Mouse (Mus musculus) liver, adult (tissue): ENCODE data around the gene Majin.

Experiments
- GATA4 ChIP-seq: IDR thresholded peaks from 2 replicates; pipeline ENCODE4 v1.6.1; 2014; ENCODE audit warnings: mild to moderate bottlenecking, low read length; ENCODE audit not compliant: insufficient replicate concordance

The Majin gene

DNA sequence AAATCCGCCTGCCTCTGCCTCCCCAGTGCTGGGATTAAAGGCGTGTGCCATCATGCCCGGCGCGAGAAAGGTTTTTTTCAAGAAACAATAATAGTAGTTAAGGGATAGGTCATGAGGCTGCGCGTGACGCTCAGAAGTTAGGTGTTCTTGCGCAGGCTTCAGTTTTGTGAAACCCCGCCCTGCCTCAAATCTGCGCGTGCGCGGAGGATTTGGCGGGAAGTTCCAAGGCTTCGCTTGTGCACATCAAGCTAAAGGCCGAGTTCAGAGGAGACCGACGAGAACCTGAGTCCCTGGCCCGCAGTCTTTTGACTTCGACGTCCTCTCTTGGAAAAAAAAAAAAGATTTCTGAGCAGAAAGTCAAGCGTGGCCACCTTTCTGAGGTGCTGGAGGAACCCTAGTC lies at the start of gene Majin:
Majin (plus strand) TSS at position 258 of the 400 bp plus-strand sequence.
- no peak for TF ChIP-seq GATA4

DNA sequence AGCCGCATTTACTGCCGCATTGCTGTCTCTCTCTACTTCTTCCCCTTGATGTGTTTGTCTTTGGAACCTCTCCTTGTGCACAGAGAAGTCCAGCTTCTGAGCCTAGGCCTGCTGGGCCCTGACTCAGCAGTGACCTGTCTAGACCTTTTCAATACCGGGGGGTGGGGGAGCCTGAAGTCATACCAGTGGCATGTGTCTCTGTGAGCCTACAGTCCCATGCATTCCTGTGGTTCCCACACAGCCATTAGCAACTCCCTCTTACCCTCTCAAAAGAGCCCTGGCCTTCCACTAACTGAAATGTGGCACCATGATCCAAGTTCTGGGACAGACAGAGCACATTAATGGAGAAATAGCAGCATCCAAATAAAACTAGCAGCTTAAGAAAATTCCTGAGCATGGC lies 47.8 kb upstream of the Majin start:
- TF ChIP-seq GATA4, result no peak

DNA sequence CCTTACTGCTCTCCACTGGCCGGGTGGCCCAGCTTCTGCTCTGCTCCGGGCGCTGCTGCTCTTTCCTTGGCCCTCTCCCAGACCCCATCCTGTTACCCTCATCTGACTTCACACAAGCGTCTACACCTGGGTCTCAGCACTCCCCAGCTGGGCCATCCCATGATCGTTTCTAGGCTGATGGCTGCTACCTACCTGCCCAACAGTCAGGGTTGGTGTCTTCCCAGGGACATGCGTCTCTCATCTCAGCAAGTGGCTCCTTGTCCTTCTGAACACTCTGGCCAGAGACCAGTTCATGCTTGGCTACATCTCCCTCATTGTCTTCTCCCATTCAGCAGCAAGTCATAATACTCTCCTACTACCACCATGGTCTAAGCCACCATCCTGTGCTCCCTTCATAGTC lies 44.5 kb upstream of the Majin start:
- TF ChIP-seq GATA4, result no peak

DNA sequence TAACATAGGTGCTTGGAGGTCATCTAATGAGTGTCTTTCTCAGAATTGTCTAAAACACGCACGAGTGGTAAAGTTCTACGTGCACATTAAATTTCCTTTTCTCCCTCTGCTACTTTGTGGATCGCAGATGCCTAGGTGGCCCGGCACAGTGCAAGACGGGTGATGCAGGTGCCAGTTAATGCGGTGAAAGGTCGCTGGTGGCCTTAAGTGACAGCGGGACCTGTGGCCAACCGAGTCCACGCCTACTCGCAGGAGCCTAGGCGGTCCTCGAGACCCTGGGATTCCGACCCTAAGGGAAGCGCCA lies 43.9 kb upstream of the Majin start:
- no peak for TF ChIP-seq GATA4

DNA sequence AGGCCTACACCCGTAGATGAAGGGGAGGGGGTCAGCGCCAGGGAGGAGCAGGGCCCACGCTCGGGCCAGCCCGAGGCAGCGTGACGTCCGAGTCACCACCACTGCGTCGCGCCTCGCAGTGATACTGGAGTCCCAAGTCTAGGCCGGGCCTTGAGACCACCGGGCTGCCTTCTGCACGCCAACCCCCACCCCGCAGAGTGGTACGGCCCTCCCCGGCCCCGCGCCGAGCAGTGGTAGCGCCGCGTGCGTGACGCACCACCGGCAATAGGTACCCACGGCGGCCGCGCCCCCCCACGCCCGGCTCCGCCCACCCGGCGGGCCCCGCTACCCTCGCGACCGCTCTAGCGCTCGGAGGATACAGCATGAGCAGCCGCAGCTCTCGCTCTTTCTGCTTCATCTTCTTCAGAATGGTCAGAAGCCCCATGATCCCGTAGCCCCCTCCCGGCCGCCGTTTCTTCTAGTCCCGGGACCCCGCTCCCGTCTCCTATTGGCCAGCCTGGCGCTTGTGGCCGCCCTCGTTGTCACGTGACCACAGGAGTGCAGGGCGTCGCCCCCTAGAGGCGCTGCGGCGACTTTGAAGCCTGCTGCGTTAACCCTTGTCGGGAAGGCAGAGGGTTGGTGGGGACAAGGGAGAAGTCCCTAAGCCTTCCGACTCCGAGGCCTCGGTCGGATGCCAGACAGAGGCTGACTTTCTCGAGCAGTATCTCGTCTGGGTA lies 43.4 kb upstream of the Majin start, which contains the start of gene Batf2:
Batf2 (plus strand) TSS at position 306 of the 716 bp plus-strand sequence.
- TF ChIP-seq GATA4, result no peak

DNA sequence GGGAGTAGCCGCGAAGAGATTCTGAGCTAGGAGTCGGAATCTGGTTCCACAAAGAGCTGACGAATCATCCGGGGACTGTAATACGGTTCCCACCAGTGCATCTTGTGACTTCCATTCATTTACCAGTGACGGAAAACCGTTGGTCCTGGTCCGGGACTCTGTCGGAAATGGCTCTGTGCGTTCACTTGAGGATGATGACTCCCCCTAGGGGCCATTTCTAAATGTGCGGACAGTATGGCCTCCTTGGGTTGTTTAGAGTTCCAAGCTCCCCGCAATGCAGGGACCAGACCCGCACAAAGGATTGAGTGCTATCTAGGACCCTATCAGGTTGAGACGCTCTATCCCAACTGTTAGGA lies 42.8 kb upstream of the Majin start, which contains the start of gene Arl2:
Arl2 (minus strand) TSS at position 155 of the 356 bp plus-strand sequence.
- TF ChIP-seq GATA4, result no peak

DNA sequence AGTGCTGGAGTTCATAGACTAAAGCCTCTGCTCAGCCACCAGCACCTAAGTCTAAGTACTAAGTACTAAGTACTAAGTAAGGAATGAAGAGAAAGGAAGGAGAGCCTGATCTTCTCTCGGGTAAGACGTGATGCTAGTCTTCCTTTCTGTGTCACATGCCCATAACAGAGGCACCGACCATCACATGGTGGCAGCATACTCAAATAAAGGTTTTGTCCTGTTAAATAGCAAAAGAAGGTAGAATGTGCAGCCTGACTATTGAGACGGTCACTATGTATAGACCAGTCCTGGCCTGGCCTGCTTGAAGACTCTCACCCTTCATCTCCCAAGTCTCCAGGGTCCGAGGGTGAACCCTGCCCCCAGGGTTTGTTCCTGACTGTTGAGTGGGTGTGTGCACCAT lies 39.3 kb upstream of the Majin start:
- no peak for TF ChIP-seq GATA4

DNA sequence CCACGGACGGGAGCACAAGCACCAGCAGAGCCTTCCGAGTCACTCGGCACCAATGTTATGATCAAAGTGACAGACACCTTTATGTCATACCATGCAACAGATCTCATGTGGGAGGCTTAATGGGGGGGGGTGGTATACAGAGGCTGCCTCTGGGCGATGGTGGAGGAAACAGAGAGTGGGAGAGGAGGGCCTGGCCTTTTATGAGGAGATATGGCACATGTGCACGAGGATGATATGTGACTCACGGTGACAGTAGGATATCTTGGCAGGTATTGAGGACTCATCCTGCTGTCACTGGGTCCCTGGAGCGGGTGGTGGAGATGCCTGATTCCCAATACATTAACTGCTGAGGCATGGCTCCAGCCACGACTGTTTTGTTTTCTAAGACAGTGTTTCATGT lies 29.0 kb upstream of the Majin start:
- no peak for TF ChIP-seq GATA4

DNA sequence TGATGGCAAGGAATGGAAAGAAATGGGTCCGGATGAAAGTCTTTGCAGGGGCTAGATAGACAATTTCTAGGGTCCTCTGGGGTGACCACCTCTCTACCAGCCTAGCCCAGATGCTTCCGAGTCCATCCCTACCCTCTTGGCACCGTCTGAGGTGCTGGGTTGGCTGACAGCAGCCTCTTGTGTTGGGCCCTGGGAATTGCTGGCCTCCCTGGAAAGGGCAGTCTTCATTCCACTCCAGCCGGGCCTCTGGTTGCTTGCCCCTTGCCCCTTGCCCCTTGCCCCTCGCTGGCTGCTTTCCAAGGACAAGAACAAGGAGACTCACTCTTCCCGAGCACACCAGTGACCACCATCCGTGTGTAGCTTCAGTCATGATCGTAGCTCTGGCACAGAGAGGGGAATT lies 27.8 kb upstream of the Majin start:
- TF ChIP-seq GATA4, result no peak

DNA sequence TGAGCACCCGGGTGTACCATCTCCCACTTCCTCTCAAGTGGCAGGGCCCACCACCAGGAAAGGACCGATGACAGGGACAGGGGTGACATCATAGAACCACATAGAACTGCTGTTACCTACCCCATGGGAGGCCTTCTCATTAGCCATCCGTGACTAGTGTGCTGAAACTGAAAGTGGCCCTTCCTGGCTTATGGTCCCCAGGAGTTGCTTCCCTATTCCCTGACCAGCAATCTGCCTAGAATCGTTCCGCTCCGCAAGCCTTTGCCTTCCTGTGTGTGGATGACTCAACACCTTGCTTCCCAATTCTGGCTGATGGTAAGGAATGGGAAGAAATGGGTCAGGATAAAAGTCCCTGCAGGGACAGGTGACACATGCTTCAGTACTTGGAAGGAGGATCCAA lies 27.0 kb upstream of the Majin start:
- no peak for TF ChIP-seq GATA4

DNA sequence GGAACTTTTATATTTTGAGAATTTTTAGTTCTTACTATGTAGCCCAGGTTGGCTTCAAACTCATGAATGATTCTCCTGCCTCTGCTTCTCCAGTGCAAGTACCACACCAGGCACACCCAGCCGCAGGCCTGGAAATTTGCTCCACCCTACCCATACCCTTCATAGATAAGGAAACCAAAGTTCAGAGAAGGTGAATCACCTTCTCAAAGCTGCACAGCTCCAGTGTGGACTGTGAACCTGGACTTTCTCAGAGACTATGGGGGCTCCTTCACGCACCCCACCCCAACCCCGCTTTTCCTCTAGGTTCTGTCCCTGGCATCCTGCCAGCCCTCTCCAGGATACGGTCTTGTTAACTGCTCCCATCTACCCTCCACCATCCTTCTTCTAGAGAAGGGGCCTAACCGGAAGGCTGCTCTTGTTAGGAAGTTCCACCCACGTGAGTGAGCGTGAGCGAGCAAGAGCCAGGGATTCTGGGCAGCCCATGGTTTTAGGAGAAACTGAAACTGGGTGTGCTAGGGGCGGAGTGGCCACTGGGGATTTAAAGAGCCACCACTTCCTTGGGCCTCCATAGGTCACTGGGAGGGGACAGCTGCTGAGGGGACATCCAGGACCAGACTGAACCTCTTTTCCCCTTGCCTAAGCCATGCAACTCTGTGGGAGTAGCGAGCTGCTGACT lies 20.2 kb upstream of the Majin start:
- TF ChIP-seq GATA4, result no peak

DNA sequence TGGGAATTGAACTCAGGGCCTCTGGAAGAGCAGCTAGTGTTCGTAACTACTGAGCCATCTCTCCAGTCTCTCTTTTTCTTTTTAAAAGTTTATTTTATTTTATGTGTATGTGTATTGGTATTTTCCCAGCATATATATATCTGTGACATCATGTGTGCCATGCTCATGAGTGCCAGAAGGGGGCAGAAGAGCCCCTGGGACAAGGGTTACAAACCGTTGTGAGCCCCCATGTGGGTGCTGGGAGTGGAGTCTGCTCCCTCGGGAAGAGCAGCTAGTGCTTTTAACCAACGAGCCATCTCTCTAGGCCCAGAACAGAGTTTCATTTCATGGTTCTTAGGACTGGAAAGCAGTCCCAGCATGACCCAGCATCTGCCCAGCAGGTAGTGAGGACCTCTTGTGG lies 17.4 kb upstream of the Majin start:
- TF ChIP-seq GATA4, result no peak

DNA sequence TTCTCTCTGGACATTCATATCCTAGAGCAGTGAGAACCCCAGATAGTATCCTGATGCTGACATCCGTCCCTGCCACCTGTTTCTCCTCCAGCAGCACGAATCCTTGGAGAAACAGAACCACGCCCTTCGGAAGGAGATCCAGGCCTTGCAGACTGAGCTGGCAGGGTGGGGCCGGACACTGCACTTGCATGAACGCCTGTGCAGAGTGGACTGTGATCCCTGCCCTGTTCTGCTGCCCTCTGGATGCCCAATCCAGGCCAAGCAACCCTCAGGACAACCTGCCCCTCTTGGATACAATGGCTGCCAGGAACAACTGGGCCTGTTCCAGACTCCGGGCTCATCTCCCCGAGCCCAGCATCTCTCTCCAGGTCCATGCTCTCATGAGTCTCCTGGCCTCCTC lies 13.0 kb upstream of the Majin start:
- TF ChIP-seq GATA4, result no peak

DNA sequence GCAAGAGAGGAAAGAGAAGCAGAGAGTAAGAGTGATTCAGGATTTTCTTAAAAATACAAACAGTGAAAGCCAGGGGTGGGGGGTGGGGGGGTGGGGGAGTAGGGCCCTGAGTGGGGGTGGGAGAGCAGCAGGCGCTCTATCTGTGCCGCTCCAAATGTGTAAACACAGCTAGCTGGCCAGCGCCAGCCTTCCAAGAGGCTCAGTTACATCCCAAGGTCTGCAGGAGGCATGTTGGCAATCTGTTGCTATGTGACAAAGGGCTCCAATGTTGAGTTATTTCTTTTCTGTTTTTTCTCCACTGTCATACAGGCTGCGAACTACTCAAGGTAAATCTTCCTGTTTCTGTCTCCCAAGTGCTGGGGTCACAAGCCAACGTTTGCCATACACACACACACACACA lies 9.4 kb upstream of the Majin start:
- no peak for TF ChIP-seq GATA4

DNA sequence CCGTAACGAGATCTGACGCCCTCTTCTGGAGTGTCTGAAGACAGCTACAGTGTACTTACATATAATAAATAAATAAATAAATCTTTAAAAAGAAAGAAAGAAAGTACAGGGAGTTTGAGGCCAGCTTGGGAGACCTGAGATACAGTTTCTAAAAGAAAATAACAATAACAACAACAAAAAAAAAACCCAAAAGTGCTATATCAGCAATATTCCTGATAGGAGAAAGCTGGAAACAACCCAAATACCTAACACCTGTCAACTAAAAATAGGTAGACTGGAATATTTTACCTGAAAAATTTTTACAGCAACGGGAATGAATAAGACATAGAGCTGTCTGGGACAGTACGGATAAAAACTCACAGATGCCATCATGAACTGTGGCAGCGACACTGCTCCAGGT lies 5.4 kb upstream of the Majin start:
- no peak for TF ChIP-seq GATA4

DNA sequence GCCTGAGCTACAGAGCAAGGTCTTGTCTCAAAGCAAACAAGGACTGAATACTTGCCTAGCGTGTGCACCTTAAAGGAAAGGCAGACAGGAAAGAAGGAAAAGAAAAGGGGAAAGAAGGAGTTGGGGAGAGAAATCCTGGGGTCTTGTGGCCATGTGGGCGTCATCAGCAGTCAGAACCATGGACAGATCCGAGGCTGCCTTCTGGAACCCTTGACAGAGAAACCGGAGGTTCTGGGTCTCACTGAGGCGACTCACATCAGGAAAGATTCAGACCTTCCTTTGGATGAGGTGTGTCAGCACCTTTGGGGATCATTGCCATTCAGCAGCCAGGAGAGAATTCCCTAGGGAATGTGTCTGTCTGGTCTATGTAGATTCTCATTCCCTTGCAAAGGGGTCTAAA lies 2.6 kb upstream of the Majin start:
- no peak for TF ChIP-seq GATA4

DNA sequence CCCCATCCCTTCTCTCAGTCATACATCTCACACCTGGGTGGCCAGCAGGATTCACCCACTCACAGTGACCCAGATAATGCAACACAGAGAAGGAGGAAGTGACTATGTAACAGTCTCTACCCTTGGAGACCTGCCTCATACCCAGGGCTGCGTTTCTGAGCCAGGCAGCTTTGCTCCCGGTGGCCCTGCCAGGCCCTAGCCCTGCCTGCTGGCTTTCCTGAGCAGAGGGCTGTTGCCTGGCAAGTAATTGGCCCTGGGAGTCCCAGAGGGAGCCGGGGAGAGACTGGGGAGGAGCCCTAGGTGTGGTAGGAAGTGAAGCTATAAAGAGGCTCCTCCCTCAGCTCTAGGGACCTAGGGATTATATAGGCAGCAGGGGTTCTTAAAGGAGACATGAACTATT lies 1.7 kb upstream of the Majin start:
- no peak for TF ChIP-seq GATA4
